Mouse (Mus musculus): ENCODE measurements around the gene Chst15.

Chst15 gene

GRCm38 (mm10) chr7:132317036-132317541 is at the start of gene Chst15:
Gene Chst15, minus strand, starts transcription at chr7:132317228.
- DNase-seq (ENCODE audit: low spot score): peak; percentile 52

- DNase-seq (ENCODE audit: low spot score): no peak
Measured at GRCm38 (mm10) chr7:132365703-132366384, 48.8 kb upstream of the Chst15 start.

GRCm38 (mm10) chr7:132365111-132365510 is 48.1 kb upstream of the Chst15 start:
- DNase-seq (ENCODE audit: low spot score): no peak

GRCm38 (mm10) chr7:132364506-132364905 is 47.5 kb upstream of the Chst15 start:
- no peak for DNase-seq (ENCODE audit: low spot score)

GRCm38 (mm10) chr7:132360336-132360735 is 43.3 kb upstream of the Chst15 start:
- DNase-seq (ENCODE audit: low spot score): no peak

- no peak for DNase-seq (ENCODE audit: low spot score)
Measured at GRCm38 (mm10) chr7:132358709-132359108, 41.7 kb upstream of the Chst15 start.

- DNase-seq (ENCODE audit: low spot score): no peak
Measured at GRCm38 (mm10) chr7:132358250-132358649, 41.2 kb upstream of the Chst15 start.

GRCm38 (mm10) chr7:132357841-132358237 is 40.8 kb upstream of the Chst15 start:
- DNase-seq (ENCODE audit: low spot score): no peak

GRCm38 (mm10) chr7:132356881-132357840 is 40.1 kb upstream of the Chst15 start:
- DNase-seq (ENCODE audit: low spot score): no peak

- no peak for DNase-seq (ENCODE audit: low spot score)
Measured at GRCm38 (mm10) chr7:132356185-132356584, 39.2 kb upstream of the Chst15 start.

GRCm38 (mm10) chr7:132355767-132356166 is 38.7 kb upstream of the Chst15 start:
- DNase-seq (ENCODE audit: low spot score): no peak

GRCm38 (mm10) chr7:132349075-132349572 is 32.1 kb upstream of the Chst15 start:
- no peak for DNase-seq (ENCODE audit: low spot score)

- no peak for DNase-seq (ENCODE audit: low spot score)
Measured at GRCm38 (mm10) chr7:132347273-132348045, 30.4 kb upstream of the Chst15 start.

- DNase-seq (ENCODE audit: low spot score): no peak
Measured at GRCm38 (mm10) chr7:132345526-132346070, 28.6 kb upstream of the Chst15 start.

- DNase-seq (ENCODE audit: low spot score): no peak
Measured at GRCm38 (mm10) chr7:132344606-132345005, 27.6 kb upstream of the Chst15 start.

- no peak for DNase-seq (ENCODE audit: low spot score)
Measured at GRCm38 (mm10) chr7:132343900-132344299, 26.9 kb upstream of the Chst15 start.

GRCm38 (mm10) chr7:132343146-132343545 is 26.1 kb upstream of the Chst15 start:
- DNase-seq (ENCODE audit: low spot score): no peak

- DNase-seq (ENCODE audit: low spot score): no peak
Measured at GRCm38 (mm10) chr7:132339041-132339839, 22.2 kb upstream of the Chst15 start.

- no peak for DNase-seq (ENCODE audit: low spot score)
Measured at GRCm38 (mm10) chr7:132338350-132338749, 21.3 kb upstream of the Chst15 start.

- DNase-seq (ENCODE audit: low spot score): no peak
Measured at GRCm38 (mm10) chr7:132337268-132337917, 20.4 kb upstream of the Chst15 start.

Measured in layer of hippocampus, adult 9-10 months (tissue).